Mouse (Mus musculus) frontal cortex, postnatal 10 days (tissue): ENCODE measurements around the gene Zfp663.
A peak's percentile ranks its signal among the peaks of the same experiment; 100 is the strongest.

Source experiments
- DNase-seq, 2 experiments: peaks; one replicate each; pipeline ENCODE4 v3.0.0; 2022; ENCODE audit warnings: low spot score in 2 of 2, mixed read lengths in 1 of 2

The Zfp663 gene

DNA sequence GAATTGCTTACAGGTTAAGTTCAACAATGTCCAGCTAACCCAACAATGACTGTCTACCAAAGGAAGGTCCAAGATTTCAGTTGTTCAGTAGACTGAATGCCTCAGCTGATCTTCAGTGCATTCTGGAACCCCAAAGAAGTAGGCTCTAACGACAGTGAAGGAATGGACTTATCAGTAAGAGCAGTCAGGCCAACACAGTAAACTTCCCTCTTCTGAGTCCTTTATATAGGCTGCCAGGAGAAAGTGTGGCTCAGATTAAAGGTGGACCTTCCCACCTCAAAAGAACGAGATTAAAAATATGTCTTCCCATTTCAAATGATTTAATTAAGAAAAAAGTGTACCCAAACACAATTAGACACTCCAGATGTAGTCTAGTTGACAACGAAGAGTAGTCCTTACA is 1.8 kb upstream of the Zfp663 start:
- no peak for DNase-seq

DNA sequence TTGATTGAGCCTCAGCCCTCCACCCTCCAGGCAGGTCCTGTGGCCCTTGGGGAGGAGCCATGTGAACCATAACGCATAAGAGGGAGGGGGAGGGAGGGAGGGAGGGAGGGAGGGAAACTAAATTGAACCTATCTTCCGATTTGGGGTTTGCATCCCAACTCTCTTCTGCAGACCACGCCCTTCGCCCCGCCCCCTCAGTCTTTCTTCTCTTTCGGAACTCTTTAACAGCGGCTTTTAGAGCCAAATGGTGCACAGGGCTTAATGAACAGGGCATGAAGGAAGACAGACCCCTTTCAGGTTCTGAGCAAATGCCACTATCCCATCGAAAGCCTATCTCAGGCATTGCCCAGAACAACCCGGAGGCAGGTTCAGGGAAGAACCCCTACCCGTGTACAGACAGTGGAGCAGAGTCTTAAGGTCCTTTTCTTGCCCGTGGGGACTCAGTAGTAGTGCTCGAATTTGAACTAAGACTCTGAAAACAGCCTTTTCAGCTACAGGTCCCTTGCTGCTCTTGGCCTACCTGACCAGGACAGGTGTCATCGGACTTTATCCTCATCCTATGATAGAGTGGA is 575 bp downstream of the Zfp663 start:
- DNase-seq, result no peak

DNA sequence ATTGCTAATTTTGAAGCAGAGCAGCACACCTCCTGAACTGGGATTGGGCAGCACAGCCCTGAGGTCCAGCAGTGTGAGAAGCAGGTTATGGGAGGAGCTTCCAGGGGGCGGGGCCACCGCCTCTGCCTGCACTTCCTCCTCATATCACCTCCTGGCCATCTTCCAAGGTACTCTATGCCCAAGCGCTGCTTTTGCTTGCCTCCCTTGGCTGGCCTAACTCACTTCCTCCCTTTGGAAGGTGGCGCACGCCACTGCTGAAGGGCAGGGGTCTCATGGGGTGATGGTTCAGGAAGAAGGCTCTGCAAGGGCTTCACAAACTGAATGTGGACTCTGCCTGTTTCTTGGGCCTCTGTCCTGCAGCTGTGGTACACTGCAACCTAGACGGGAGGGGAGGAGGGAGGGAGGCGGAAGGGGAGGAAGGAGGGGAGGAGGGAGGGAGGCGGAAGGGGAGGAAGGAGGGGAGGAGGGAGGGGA is 1.4 kb downstream of the Zfp663 start:
- DNase-seq, result no peak

DNA sequence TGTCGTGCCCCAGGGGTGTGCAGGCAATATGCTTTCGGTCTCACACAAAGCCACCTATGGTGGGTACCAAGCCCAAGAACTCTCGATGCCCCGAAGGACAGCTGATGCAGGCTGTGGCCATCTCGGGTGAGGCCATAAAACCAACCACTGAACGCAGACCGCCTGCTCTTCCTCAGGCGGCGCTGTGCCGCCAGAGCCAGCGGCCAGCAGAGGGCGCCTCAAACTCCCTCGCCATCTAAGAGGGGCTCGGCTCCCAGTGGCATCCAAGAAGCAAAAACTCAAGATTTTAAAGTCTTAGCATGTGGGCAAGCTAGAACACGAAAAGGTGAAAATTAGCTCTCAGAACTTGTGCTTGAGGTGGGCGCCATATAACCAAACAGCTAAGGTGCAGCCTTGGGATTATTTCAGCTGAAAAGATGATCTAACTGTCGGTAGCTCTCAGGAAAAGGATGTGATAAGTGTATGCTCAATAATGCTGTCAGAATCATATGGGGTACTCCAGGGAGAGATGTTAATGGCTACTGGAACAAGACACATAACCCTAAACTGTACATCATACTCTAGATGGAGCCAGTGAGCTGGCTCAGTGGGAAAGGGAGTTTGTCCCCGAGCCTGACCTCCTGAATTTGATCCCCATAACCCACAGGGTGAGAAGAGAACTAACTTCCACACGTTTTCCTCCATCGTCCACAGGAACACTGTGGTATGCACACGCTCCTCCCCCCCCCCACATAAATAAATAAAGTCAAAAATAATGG is 4.0 kb downstream of the Zfp663 start:
- DNase-seq, result peak in 1 of 2 experiments; percentile 64

DNA sequence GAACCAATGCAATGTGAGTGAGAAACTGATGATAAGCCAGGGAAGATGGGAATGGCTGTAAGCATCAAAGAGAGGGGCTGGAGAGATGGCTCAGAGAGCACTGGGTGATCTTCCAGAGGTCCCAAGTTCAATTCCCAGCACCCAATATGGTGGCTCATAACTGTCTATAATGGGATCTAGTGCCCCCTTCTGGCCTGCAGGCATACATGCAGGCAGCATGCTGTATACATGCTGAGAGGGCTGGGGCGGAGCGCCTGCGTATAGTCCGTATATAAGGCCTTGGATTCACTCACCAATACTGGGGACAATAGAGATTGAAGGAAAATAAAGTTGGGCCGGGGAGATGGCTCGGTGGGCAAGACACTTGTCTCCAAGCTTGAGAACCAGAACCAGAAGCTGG is 5.2 kb downstream of the Zfp663 start:
- no peak for DNase-seq

DNA sequence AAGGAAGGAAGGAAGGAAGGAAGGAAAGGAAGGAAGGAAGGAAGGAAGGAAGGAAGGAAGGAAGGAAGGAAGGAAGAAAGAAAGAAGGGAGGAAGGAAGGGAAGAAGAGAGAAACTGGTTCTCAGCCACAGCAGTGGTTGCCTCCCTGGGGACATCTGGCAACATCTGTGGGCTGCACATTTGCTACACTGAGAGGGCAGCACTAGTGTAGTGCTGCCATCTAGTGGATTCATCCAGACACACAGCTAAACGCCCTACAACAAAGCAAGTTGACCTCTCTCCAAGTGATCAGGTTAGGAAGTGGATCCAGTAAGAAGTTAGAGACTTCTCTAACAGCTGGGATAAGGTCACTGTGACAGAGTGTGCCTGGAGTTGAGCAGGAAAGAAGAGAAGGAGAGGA is 7.7 kb downstream of the Zfp663 start:
- DNase-seq, result peak in 1 of 2 experiments; percentile 47

DNA sequence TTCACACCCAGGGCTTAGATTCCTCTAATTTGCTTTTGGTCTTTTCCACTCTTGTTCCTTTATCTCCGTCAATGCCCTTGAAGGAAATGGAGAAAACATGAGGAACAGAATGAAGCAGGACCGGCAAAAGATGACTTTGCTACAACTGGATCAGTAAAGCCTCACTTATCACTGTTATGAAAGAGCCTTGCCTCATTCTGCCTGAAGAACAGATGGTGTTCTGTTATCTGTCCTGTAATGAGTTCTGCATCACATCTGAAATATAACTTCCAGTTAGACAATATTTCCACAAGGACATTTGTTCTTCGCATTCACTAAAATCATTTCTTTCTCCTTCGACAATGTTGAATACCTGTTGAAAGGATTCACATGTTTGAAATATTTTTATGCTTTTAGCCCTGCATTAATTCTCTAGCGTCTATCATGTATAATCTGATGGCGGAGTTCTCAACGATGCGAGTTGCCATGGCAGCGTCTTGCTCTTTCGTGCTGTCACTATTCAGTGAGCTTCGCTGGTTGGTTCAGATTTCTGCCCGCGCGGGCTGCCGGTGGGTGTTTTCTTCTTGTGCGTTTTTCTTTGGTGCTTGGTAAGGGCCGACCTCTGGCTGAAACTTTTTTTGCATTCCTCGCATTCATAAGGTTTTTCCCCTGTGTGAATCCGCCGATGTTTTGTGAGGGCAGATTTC is 16.6 kb downstream of the Zfp663 start:
- no peak for DNase-seq

DNA sequence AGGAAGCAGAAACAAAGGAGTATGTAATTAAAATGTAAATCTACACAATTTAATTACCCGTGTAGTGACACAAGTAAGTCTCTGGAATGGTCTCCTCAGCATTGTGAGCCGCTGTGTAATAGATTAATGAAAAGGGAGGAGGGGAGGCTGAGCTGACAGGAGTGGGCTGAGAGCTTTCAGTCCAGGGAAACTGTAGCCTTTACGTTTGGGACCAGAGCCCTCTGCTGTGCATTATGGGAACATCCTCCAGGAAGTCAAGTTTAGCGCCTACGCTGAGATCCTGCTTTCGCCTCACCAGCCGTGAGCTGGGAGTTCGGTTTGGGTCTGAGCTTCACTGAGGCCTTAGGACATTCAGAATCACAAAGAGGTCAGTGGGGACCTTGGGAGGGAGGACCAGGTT is 19.1 kb downstream of the Zfp663 start:
- peak in 1 of 2 experiments; percentile 39 for DNase-seq

DNA sequence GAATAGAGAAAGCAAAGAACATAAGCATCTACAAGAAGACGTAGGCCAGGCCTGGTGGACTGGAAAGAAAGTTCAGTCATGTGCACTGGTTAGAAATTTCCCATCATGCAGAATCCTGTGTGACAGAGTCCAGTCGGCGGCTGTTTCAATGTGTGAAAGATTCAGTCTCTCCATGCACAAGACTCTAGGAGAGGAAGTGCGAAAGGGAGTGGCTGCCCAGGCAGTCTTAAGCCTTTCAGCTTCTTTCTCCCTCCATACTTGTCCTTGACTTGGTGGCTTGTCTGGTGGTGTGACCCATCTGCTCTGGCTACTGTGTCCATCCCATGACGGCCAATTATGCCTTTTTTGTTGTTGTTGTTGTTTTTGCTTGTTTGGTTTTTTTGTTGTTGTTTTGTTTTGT is 22.3 kb downstream of the Zfp663 start:
- DNase-seq, result no peak

DNA sequence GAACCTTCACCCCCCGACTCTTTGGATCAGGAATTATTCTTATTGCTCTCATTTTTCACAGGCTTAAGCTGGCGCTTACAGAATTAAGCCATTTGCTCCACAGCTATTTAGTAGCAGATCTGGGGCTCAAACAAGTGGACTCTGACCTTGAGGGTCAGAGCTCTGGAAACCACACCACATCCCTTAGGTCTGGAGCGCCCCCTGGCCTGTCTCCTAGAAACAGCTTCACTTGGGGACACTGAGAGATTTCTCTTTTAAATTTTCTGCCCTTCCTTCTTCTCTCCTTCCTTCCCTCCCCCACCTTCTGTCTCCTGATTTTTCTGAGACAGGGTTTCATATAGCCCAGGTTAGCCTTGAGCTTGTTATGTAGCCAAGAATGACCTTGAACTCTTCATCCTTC is 31.3 kb downstream of the Zfp663 start:
- DNase-seq, result no peak

DNA sequence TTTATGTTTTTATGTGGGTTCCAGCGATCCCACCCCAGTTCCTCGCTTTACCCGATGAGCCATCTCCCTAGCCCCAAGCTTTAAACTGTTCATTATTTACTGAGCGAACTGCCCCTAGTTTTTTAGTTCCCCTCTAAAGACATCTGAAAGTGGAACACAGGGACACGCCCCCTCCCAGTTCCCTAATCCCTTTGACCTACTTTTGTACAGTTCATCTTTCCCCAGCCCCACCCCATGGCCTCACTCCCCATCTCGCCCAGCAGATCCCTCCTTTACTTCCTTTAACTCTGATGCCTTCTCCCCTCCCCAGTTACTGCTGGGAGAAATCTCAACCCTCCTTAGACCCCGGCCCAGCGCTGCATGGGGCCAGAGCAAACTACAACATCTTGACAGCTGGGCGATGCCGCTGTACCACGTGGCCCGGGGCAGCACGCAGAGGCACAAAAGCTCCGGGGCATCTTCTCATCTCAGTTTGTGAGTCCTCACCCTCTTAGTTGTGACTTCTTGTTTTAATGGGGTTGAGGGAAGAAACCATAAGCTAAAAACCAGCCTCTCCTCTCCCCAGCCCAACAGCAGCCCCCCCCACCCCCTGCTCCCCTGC is 35.8 kb downstream of the Zfp663 start:
- no peak for DNase-seq

DNA sequence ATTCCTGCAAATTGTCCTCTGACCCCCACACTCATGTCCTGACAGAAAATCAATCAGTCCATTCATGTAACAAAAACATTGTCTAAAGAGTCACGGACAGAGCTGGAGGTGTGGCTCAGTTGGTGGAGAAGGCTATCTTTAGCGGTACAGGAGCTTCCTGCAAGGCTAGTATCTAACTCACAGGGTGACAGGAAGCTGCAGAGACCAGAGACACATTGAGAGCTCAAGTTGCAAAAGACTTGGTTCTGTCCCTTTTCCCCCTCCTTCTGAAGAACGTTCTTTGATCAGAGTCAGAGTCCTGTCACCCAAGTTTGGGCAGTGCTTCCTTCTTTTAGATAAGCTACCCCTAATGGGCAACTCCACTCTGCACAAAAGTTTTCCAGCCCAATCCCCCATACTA is 38.8 kb downstream of the Zfp663 start:
- DNase-seq, result no peak

DNA sequence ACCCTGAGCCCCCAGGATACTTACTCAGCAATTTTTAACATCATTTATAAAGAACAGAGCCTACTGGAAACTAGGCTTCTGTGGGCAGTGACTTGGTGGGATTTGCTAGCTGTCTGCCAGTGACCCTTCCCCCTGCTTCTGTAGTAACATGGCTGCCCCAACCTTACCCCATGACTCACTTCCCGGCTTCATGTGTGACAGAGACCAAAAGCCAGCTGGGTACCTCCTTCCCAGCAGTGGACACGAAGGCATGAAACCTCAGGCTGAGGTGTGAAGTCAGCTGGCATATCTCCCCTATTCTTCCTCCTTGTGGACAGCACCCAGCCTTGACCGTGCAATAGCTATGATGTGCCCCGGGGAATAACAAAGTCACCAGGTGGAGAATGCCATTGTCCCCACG is 39.8 kb downstream of the Zfp663 start:
- no peak for DNase-seq

DNA sequence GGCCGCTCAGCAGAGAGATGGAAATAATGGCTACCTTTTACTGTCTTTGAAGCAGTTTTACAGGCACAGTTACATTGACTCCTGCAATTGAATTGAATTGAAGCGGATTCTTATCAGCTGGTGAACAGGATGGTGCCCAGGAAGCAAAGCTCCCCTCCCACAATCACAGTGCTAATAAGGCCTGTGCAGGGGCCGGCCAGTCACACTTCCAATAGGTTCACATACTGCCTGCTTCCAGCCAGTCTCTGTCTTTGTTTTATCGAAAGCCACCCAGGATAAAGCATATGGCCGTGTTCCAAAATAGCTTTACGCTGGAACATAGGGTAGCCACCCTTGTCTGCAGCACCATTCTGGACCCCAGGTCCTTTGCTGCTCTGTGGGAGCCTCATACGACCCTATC is 41.1 kb downstream of the Zfp663 start:
- DNase-seq, result no peak

DNA sequence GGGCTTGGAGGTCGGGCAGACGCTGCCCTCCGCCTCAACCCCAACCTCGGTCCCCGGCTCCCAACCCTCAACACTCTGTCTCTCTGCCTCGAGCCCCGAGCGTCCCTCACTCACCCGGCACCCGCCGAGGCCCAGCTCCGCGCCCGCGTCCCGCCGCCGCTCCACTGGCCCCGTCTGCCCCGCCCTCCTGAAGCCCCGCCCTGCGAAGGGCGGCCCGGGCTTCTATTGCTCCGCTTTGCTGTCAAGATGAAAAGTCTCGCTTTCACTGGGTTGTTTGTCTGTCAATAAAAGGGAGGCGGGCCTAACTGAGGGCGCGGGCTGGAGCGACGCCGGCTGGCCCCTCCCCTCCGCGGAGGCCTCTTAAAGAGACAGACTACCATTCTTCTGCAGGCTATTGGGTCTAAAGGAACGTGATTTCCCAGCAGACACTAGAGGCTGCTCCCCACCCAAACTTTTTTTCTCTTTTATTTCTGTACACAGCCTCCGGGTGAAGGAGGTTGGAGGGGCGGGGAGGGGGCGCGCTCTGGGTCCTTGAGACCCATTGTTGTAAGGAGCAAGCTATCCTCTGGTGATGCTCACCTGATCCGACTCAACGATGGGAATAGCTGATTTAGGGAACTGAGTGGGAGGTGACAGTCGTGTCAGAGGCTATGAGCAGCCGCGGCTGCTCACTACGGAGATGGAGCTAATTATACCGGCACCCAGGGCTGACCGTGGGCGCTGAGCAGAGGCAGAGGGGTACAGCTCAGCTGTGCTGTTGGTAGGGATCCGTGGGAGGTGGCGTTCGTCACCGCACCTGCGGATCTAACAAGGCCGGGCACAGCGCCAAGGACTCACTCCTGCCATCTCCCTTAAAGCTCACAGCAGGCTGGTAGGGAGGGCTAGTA is 42.0 kb downstream of the Zfp663 start, which contains the start of gene Elmo2:
Gene Elmo2, minus strand, starts transcription at position 176 of the 887 bp plus-strand sequence.
- DNase-seq, result peak; percentile 98 to 99

DNA sequence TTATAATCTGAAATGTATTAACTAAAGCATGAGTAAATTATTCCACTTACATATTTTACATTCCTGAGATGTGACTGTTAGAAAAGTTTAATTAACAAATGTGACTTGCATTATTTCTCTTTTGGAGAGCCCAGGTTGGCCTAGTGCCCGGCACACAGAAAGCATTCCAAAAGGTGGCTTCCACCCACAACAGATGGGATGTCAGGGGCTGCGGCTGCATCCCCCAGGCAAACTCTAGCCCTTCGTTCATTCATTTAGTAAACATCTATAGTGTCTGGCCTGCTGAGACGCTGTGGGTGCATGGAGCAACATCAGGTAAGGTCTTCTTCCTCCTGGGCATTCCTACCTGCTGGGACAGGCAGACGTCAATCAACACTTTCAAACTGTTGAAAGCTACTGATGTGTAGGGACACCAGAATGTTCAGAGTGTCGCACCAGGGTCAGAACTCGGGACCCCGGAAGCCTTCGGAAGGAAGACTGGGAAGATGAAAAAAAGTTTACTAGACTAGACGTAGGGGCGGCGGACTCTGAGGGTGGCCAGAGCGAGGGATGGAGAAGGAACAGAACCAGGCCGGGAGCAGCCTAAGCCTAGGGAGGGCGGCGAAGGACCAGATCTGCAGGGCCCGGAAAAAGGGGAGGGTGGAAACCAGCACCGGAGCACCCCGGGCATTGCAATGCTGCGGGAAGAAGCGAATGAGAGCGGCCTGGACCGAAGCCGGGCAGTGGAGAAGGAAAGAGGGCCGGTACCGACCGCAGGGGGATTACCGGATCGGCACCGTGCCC is 42.8 kb downstream of the Zfp663 start:
- DNase-seq, result no peak

DNA sequence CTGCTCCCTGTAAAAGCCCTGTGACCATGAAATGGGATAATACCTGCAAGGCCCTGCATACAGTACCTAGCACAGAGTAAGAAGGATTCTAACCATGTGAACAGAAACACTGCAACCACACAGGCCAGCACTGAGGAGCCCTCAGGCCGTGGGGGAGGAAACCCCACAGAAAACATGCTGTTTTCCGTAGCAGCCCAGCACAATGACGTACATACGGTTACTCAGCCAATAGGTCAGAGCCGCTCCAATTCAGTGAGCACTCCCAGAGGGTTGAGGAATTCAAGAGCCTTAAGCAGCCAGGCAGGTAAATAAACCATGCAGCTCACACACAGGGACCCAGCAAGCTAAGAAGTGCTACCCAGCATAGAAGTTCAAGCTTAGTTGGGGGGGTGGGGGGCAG is 44.6 kb downstream of the Zfp663 start:
- no peak for DNase-seq

DNA sequence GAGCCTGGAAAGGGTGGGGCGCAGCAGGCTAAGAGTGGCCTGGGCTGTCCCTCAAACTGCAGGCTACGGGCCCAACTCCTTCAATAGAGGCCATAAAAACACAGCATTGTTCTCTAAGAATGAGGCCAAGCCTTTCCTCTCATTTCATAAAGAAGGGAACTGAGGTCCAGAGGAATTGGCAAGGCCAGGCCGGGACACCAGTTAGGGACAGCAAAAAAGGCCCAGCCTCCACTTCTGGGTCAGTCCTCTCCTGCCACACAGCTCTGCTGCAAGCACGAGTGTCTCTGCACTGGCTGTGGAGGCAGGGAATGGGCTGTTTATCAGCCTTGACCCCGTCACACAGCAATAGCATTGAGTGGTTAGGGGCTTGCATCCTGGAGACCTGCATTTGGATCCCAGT is 45.0 kb downstream of the Zfp663 start:
- DNase-seq, result no peak

DNA sequence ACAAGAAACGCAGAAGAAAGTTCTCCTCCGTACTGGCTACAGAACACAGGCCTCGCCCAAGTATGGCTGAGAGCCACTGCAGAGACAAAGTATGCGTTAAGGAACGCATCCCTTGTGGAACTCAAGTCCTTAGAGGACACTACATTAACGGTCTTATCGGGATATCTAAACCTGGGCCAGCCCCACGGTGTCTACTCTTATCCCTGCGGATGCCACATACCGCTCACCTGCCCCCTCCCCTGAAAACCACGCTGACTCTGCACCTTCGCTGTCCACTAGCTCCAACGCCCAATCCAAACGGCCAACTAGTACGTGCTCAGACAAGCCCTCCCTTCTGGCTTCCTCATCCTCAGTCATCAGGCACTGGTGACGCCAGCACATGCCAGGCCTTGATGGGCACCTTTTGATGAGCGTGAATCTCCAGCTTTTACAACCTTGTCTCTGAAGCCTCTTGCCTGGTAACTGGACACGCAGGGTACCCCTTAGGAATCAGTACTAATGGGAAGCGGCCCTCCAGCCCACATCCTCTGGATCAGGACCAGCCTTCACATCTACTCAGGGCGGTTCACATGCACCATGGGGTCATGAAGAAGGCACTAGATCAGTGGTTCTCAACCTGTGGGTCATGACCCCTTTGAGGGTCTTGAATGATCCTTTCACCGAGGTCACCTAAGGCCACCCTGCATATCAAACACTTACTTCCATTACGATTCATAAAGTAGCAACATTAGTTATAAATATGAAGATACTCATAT is 46.4 kb downstream of the Zfp663 start:
- no peak for DNase-seq

DNA sequence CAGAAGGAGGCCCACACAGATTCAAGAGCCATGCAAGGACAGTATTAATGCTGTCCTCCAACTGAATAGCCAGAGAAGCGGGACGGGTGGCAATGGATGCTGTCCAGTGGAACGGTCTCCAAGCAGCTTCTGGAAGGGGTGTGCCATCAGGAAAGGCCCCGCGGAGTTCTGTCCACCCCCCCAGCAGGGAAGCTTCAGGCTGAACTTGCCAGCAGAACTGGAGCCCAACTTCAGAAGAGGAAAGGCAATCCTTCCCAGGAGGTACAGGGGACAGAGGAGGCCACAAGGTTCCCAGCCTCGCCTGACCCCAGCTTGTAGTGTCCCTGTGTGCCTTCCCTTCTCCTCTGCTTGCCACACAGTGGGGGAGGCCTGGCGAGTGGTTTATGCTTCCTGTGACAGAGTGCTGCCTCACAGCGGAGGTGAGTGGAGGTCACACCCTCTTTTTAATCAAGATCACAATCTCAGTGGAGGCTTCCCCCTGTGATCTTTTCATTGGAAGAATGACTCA is 47.1 kb downstream of the Zfp663 start:
- DNase-seq, result no peak
